Mouse (Mus musculus) CH12.LX (cell line): ENCODE measurements at regions not wholly inside any gene's neighbourhood (a gene's known extent, or its start where the extent isn't known, plus 50 kb on each side); places are given as distances from the start of the nearest gene placed in this dataset.

Experiments used
- DNase-seq: peaks from one replicate; pipeline ENCODE4 v3.0.0-alpha.2; 2013; ENCODE audit errors: extremely low read depth
- H3K27ac ChIP-seq: 2 replicates; pipeline ENCODE4 v1.5.1; 2012; ENCODE audit warnings: low read depth, mild to moderate bottlenecking, control low read depth, moderate library complexity; ENCODE audit not compliant: insufficient read depth
- H3K27me3 ChIP-seq: replicated peaks from 2 replicates; pipeline ENCODE3; 2012; ENCODE audit warnings: inconsistent platforms
- H3K36me3 ChIP-seq, 2 experiments: replicated peaks in 1 of 2; 2 replicates each; pipeline versions ENCODE3 to v1.6.1; 2012; ENCODE audit warnings: inconsistent platforms in 1 of 2, low read length in 1 of 2, mild to moderate bottlenecking in 1 of 2, mixed read lengths in 1 of 2, moderate library complexity in 1 of 2; ENCODE audit not compliant: control insufficient read depth in 1 of 2, insufficient read depth in 1 of 2
- H3K4me1 ChIP-seq, 2 experiments: 2 replicates each; pipeline ENCODE4 v1.6.1; 2012; ENCODE audit warnings: inconsistent platforms in 1 of 2, moderate library complexity in 1 of 2; ENCODE audit not compliant: insufficient read depth in 2 of 2, control insufficient read depth in 1 of 2
- H3K4me2 ChIP-seq: 2 replicates; pipeline ENCODE4 v1.6.1; 2012; ENCODE audit warnings: low read depth, mild to moderate bottlenecking, control low read depth; ENCODE audit not compliant: poor library complexity, insufficient read depth, severe bottlenecking
- H3K4me3 ChIP-seq, 3 experiments: fragments of 150-350 bp in 1 of 3; sonication (generic) in 1 of 3; replicated peaks in 1 of 3; 2 replicates each; pipeline versions ENCODE3 to v1.5.1; 2011 to 2012; ENCODE audit warnings: low read depth in 2 of 3, low read length in 2 of 3, mild to moderate bottlenecking in 2 of 3, moderate library complexity in 2 of 3, control low read depth in 1 of 3, improper control_type of control experiment in 1 of 3, inconsistent platforms in 1 of 3, mixed read lengths in 1 of 3; ENCODE audit not compliant: poor library complexity in 1 of 3
- H3K79me2 ChIP-seq: replicated peaks from 2 replicates; pipeline ENCODE4 v1.6.1; 2012; ENCODE audit warnings: mild to moderate bottlenecking, moderate library complexity; ENCODE audit not compliant: control insufficient read depth, poor library complexity, insufficient read depth, severe bottlenecking; ENCODE audit errors: extremely low read depth
- H3K9ac ChIP-seq: 2 replicates; pipeline ENCODE4 v1.6.1; 2012; ENCODE audit warnings: low read depth, mild to moderate bottlenecking, control low read depth, moderate library complexity; ENCODE audit not compliant: insufficient read depth
- H3K9me3 ChIP-seq: replicated peaks from 2 replicates; pipeline ENCODE3; 2012; ENCODE audit warnings: low read length, inconsistent platforms, mixed read lengths
- BHLHE40 ChIP-seq: IDR thresholded peaks from 2 replicates; pipeline ENCODE4 v1.6.1; 2011; ENCODE audit warnings: mild to moderate bottlenecking, low read depth, low read length, improper control_type of control experiment
- CHD1 ChIP-seq: IDR thresholded peaks from 2 replicates; pipeline ENCODE4 v1.6.1; 2012; ENCODE audit warnings: low read depth, low read length, improper control_type of control experiment, inconsistent platforms
- CHD2 ChIP-seq: IDR thresholded peaks from 2 replicates; pipeline ENCODE4 v1.6.1; 2011; ENCODE audit warnings: low read length, improper control_type of control experiment
- HCFC1 ChIP-seq: IDR thresholded peaks from 2 replicates; pipeline ENCODE4 v1.6.1; 2012; ENCODE audit warnings: low read depth, mild to moderate bottlenecking, inconsistent platforms, low read length, improper control_type of control experiment
- JUN ChIP-seq: IDR thresholded peaks from 2 replicates; pipeline ENCODE4 v1.6.1; 2011; ENCODE audit warnings: low read depth, mild to moderate bottlenecking, low read length, improper control_type of control experiment, moderate library complexity; ENCODE audit not compliant: insufficient read depth
- MAFK ChIP-seq: IDR thresholded peaks from 2 replicates; pipeline ENCODE4 v1.6.1; 2011; ENCODE audit warnings: low read length, improper control_type of control experiment; ENCODE audit not compliant: insufficient replicate concordance
- MAX ChIP-seq: IDR thresholded peaks from 2 replicates; pipeline ENCODE4 v1.6.1; 2011; ENCODE audit warnings: low read length, improper control_type of control experiment
- MXI1 ChIP-seq: IDR thresholded peaks from 2 replicates; pipeline ENCODE4 v1.6.1; 2011; ENCODE audit warnings: mild to moderate bottlenecking, low read depth, low read length, improper control_type of control experiment
- MYC ChIP-seq: IDR thresholded peaks from 2 replicates; pipeline ENCODE4 v1.6.1; 2011; ENCODE audit warnings: low read depth, mild to moderate bottlenecking, improper control_type of control experiment, low read length
- NRF1 ChIP-seq: IDR thresholded peaks from 2 replicates; pipeline ENCODE4 v1.6.1; 2014; ENCODE audit warnings: low read depth, mild to moderate bottlenecking, inconsistent platforms, low read length, improper control_type of control experiment, moderate library complexity
- PAX5 ChIP-seq: IDR thresholded peaks from 2 replicates; pipeline ENCODE4 v1.6.1; 2012; ENCODE audit warnings: low read length, inconsistent platforms, mixed read lengths
- POLR2A ChIP-seq: IDR thresholded peaks from 2 replicates; pipeline ENCODE4 v1.6.1; 2011; ENCODE audit warnings: low read depth, mild to moderate bottlenecking, improper control_type of control experiment, low read length
- RCOR1 ChIP-seq: conservative IDR thresholded peaks from 2 replicates; pipeline ENCODE4 v1.6.1; 2012; ENCODE audit warnings: low read depth, mild to moderate bottlenecking, inconsistent platforms, low read length, improper control_type of control experiment
- SMC3 ChIP-seq: IDR thresholded peaks from 2 replicates; pipeline ENCODE4 v1.6.1; 2011; ENCODE audit warnings: low read depth, low read length, improper control_type of control experiment
- TBP ChIP-seq: conservative IDR thresholded peaks from 2 replicates; pipeline ENCODE4 v1.6.1; 2011; ENCODE audit warnings: low read depth, low read length, improper control_type of control experiment
- TCF12 ChIP-seq: IDR thresholded peaks from 2 replicates; pipeline ENCODE4 v1.6.1; 2014; ENCODE audit warnings: low read depth, mild to moderate bottlenecking, inconsistent platforms, low read length, improper control_type of control experiment
- ZC3H11A ChIP-seq: IDR thresholded peaks from 2 replicates; pipeline ENCODE4 v1.6.1; 2012; ENCODE audit warnings: low read depth, mild to moderate bottlenecking, inconsistent platforms, low read length, improper control_type of control experiment
- ZKSCAN1 ChIP-seq: IDR thresholded peaks from 2 replicates; pipeline ENCODE4 v1.6.1; 2012; ENCODE audit warnings: low read depth, inconsistent platforms, low read length, improper control_type of control experiment, borderline replicate concordance
- ZMIZ1 ChIP-seq: IDR thresholded peaks from 2 replicates; pipeline ENCODE4 v1.6.1; 2012; ENCODE audit warnings: low read depth, mild to moderate bottlenecking, inconsistent platforms, low read length, improper control_type of control experiment
- dilution Hi-C: fragments of 300-500 bp; cut with MboI; formaldehyde crosslinking; loops from 2 replicates; pipeline ENCODE4 v1.14.3; 2020; ENCODE audit warnings: low sequenced_read_pairs; ENCODE audit not compliant: extremely low pct_unique_long_range_greater_than_20kb, extremely low pct_ligation_motif_present
- in situ Hi-C: fragments of 300-500 bp; cut with MboI; formaldehyde crosslinking; loops from 3 replicates; pipeline ENCODE4 v1.14.3; 2019; ENCODE audit warnings: low sequenced_read_pairs, low pct_ligation_motif_present, low pct_unique_long_range_greater_than_20kb, mixed read lengths

- H3K79me2 ChIP-seq: no peaks in the 10 kb centered on the region
- dilution Hi-C loops: no loop called here
- no peak for TF ChIP-seq NRF1
- in situ Hi-C loops: no loop called here
- peaks cover 0 to 9% of the 10 kb centered on the region in 2 experiments; a peak in 2 of 4 replicates for H3K4me1 ChIP-seq
- no peaks in the 10 kb centered on the region for H3K27me3 ChIP-seq
- no peak overlapping the region for H3K27ac ChIP-seq
- no peaks in the 10 kb centered on the region for H3K9me3 ChIP-seq
- no peak overlapping the region for H3K4me3 ChIP-seq
- no peak overlapping the region for H3K9ac ChIP-seq
- H3K4me2 ChIP-seq: no peak overlapping the region
- no peak for DNase-seq
- no peaks in the 10 kb centered on the region for H3K36me3 ChIP-seq
These were observed 420.8 kb upstream of the Klf6 start for GRCm38 (mm10) chr13:5440454-5440853.

GRCm38 (mm10) chr13:5444759-5445478 is 416.4 kb upstream of the Klf6 start:
- Histone ChIP-seq H3K9me3 (no peaks in the 10 kb centered on the region), H3K27me3 (no peaks in the 10 kb centered on the region), H3K4me1 (peaks cover 0 to 9% of the 10 kb centered on the region in 2 experiments; a peak in 2 of 4 replicates), H3K27ac (no peak overlapping the region), H3K79me2 (no peaks in the 10 kb centered on the region), H3K9ac (no peak overlapping the region), H3K4me2 (no peak overlapping the region), H3K36me3 (no peaks in the 10 kb centered on the region), H3K4me3 (no peak overlapping the region)
- in situ Hi-C loops (no loop called here), dilution Hi-C loops (no loop called here)
- TF ChIP-seq JUN (no peak), MYC (no peak), POLR2A (no peak), TBP (no peak), NRF1 (no peak), ZC3H11A (no peak), CHD2 (no peak), RCOR1 (no peak), ZMIZ1 (no peak), MAX (no peak), PAX5 (no peak), MXI1 (no peak), MAFK (no peak), ZKSCAN1 (no peak)
- DNase-seq: no peak

GRCm38 (mm10) chr13:5448601-5449000 is 412.7 kb upstream of the Klf6 start:
- dilution Hi-C loops (no loop called here), in situ Hi-C loops (no loop called here)
- H3K9ac ChIP-seq: no peak overlapping the region
- H3K79me2 ChIP-seq: no peaks in the 10 kb centered on the region
- no peak overlapping the region for H3K4me2 ChIP-seq
- DNase-seq: no peak
- H3K27me3 ChIP-seq: no peaks in the 10 kb centered on the region
- no peaks in the 10 kb centered on the region for H3K9me3 ChIP-seq
- no peak for TF ChIP-seq SMC3
- no peak for TF ChIP-seq CHD2
- no peak for TF ChIP-seq HCFC1
- TF ChIP-seq ZKSCAN1: no peak
- no peak for TF ChIP-seq TBP
- TF ChIP-seq TCF12: no peak
- no peak for TF ChIP-seq ZMIZ1
- TF ChIP-seq CHD1: no peak
- TF ChIP-seq BHLHE40: no peak
- no peak for TF ChIP-seq PAX5
- no peak overlapping the region for H3K27ac ChIP-seq
- no peaks in the 10 kb centered on the region for H3K36me3 ChIP-seq
- peaks cover 0 to 4% of the 10 kb centered on the region in 2 experiments; a peak in 1 of 4 replicates for H3K4me1 ChIP-seq
- H3K4me3 ChIP-seq: no peak overlapping the region
